Mouse (Mus musculus): ENCODE results near the gene Ifitm6.
A peak's percentile ranks its signal among the peaks of the same experiment; 100 is the strongest.
"Not testable (repeated sequence)": the region's sequence is repeated elsewhere in the genome, so short reads cannot be mapped to it uniquely, and the experiment has no call there.

Gene Ifitm6

DNA sequence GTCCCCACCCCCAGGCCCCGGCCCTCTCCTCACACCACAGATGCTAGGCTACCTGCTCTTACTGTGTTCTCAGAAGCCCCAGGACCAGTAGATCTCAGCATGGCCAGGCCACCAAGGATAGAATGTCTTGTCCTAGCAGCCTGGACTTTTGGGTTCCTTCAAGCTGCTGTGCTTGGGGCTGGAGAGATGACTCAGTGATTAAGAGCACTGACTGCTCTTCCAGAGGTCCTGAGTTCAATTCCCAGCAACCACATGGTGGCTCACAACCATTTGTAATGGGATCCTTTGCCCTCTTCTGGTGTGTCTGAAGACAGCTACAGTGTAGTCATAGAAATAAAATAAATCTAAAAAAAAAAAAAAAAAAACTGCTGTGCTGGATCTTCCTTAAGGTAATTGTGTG, at the start of gene Ifitm6:
TSS of gene Ifitm6 (minus strand) at position 101 of the 400 bp plus-strand sequence.
- not testable (repeated sequence) for DNase-seq

DNA sequence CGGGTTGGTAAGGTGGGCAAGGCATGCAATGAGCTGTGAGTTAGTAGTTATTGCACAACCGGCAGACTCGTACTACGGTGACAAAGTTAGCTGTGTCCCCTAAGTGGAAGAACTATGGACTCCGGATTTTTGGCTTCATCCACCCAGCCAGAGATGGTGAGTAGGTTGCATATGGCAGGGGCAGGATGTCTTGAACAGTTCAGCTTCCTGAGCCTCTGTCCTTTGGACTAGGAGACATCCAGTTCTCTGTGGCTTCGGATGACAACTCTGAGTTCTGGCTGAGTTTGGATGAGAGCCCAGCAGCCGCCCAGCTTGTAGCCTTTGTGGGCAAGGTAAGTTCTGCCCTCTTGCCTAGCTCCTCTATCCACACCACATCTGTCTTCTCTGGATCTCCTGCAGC, 46.9 kb upstream of the Ifitm6 start:
- no peak for DNase-seq

DNA sequence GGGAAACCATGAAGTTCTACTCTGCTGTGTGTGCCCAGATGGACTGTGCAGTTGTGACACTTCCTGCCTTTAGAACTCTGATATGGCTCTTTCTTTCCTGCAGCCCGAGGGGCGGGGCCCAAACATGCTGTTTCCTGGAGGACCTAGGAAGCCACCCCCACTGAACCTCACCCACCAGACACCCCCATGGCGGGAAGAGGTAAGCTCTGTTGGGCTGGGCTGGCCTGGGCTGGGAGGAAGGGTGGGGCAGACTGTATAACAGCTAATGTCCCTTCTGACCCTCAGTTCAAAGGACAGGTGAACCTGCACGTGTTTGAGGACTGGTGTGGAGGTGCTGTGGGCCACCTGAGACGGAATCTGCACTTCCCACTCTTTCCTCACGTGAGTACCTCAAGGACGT, 46.5 kb upstream of the Ifitm6 start:
- DNase-seq, result no peak

DNA sequence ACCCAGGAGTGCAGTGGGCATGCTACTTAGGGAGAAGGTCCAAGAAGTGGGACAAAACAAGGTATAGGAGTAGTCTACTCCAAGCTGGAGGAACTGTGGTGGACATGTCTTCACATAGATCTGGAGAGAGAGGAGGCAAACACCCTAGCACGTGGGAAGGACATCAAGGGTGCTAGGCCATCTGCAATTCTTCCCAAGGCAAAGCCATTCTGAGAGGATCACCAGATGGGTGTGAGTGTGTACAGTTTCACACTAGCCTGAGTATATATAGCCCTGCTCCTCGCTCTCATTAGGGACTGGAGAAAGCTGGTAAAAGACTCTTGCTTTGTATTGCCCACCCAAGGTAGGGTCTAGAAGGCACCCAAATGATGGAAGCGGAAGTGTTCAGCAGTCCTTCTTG, 45.6 kb upstream of the Ifitm6 start:
- no peak for DNase-seq

DNA sequence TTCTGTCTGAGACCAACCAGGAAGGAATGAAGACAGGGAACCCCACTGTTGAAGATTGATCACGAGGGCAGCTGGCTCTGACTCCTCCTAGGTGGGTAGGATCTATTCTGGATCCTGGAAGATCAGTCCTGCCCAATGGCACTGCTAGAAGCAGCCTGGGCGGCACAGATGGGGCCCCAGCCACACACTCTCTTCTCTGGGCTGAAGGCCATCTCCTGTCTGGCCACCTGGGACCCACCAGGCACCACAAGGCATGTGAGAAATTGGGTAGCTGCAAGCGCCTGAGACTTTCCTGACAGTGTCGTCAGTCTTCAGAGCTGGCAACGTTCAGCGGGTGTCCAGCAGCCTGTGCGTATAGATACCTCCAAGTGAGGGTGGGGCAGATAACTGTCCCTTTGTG, 44.8 kb upstream of the Ifitm6 start:
- peak; percentile 46 for DNase-seq

DNA sequence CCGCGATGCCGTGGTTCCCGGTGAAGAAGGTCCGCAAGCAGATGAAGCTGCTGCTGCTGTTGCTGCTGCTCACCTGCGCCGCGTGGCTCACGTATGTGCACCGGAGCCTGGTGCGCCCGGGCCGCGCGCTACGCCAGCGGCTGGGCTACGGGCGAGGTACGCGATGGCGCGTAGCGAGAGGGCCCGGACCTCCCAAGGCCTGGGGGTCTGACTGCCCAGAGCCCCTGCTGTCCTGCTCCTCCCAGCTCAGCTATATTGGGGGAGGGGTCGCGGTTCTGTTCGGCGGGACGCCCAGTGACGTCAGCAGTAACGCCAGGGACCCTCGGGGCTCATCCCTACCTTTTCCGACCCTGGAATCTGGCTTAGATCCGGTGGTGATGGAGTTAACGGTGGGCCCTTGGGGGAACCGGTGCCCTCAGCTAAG, 43.6 kb upstream of the Ifitm6 start:
- peak; percentile 53 for DNase-seq

DNA sequence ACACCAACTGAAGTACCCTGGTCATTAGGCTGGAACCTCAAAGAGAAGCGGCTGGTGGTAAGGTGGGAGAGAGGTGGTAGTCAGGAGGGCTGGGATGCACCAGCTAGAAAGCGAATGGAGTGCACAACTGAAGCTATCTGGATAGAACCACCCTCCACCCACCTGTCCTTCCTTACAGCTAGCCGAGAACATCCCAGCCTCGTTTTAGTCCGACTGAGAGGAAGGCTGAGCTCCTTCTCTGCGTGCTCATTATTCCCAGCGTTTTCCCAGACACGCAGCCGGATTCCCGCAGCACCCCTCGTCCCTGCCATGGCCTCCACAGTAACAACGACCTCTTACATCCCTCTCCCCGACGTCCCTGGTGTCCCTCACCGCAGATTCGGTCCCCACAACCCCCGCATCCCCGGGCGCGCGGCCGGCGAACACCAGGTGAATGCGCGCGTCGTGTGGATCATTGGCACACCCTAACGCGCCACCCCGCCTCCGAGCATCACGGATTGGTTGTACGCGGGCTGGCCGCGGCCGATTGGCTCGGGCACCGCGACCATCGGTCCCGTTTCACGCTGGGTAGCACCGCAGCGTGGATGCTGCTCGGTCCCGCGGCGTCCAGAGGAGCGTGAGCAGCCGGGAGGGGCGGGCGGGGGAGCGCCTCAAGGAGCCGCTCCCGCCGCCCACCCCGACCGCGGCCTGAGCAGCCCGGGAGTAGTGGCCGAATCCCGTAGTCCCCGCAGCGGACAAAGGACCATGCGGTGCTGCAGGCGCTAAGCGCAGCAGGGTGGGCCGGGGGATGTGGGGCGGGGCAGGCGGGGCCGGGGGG, 42.9 kb upstream of the Ifitm6 start, which contains the start of gene B4galnt4:
TSS of gene B4galnt4 (plus strand) at position 679 of the 817 bp plus-strand sequence.
- peak; percentile 91 for DNase-seq

DNA sequence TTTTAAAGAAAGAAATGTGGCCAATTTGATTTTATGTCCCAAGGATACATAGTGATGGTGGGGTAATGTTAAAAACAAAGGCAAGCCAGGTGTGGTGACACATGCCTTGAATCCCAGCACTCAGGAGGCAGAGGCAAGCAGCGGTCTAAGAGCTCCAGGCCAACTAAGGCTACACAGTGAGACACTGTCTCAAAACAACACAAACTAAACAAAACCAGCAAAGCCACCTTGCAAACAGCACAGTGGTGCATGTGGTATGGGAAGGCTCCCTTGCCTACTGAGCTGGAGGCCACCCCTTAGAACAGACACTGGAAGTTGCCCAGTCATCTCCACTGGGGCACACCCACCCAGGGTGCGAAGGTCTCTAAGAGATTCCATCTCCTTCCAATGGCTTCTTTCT, 42.2 kb upstream of the Ifitm6 start:
- DNase-seq, result peak; percentile 24

DNA sequence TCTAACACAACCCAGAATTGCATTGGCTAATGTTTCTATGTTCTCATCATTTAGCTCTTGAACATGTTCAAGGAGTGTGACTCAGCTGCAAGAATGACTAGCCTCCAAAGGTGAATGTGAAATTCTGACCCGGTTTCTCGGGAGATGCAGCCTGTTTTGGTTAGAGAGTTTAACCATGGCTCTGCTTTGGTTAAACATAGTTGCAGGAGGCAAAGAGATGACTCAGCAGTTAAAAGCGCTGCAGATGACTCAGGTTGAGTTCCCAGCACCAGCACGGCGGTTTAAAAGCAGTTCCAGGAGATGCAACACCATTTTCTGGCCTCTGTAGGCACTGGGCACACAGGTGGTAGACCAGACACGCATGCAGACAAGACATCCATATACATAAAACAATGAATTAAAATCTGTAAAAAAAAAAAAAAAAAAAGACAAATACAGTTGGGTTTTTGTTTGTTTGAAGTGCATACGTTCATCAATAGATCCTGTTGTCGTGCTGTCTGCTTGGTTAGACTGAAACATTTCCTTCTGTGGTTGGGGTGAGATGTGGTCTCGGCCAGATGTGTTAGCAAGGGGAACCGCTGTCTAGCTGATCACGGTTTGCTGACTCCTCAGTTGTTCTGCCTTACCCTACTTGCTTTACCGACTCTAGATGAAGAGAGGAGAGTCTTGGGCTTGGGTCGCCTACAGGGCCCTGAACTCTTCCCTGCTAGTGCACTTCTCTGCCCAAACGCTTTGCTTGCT, 41.0 kb upstream of the Ifitm6 start:
- no peak for DNase-seq

DNA sequence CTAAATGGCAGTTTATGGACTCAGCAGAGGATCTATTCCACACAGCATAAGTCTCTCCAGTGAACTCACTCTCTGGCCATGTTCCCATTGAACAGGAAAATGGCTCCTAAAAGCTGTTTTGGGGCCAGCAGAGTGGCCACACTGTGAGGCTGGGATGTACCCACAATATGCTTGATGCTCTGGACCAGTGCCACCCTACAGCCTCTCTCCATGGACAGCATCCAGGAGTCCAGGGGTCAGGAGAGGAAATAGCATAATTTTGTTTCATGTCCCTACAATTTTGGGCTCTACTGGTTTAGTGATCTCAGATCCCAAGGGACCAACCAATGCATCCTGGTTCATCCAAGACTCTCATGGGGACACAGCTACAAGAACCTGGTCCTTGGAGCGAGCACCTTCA, 39.8 kb upstream of the Ifitm6 start:
- DNase-seq, result no peak

DNA sequence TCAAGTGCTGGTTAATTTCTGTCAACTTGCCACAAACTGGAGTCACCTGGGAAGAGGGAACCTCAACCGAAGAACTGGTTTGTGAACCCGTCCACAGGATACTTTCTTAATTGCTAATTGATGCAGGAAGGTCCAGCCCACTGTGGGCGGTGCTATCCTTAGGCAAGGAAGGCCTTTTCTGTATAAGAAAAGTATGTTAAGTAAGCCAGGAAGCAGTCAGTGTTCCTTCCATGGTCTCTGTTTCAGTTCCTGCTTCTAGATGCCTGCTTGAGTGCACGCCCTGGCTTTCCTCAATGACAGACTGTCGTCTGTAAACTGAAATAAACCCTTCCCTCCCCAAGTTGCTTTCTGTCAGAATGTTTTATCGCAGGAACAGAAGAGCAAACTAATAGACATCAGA, 39.3 kb upstream of the Ifitm6 start:
- DNase-seq, result no peak

DNA sequence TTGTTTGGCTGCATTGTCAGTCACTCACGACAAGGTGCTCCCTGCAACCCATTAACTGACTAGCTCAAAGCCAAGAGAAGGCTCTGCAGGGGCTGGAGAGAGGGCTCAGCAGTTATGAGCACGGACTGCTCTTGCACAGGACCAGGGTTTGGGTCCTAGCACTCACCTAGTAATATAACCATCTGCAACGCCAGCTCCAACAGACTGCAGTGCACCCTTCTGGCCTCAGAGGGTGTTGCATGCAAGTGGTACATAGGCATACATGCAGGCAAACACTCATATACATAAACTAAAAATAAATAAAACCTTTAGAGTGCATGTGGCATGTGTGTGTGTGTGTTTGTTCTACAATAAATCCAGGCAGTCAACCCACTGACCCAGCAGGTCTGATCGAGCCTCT, 38.1 kb upstream of the Ifitm6 start:
- DNase-seq, result no peak

DNA sequence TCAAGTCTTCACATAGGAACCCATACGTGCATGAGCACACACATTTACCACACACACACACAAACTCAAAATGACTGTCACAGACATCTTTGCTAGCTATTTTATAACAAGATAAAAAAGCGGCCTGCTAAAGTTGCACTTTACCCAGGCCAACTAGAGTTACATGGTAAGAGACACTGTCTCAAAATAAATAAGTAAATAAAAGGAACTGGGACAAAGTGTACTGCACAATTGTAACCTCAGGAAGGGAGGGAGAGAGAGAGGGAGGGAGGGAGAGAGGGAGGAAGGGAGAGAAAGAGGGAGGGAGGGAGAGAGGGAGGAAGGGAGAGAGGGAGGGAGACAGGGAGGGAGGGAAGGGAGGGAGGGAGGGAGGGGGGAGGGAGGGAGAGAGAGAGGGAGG, 34.7 kb upstream of the Ifitm6 start:
- no peak for DNase-seq

DNA sequence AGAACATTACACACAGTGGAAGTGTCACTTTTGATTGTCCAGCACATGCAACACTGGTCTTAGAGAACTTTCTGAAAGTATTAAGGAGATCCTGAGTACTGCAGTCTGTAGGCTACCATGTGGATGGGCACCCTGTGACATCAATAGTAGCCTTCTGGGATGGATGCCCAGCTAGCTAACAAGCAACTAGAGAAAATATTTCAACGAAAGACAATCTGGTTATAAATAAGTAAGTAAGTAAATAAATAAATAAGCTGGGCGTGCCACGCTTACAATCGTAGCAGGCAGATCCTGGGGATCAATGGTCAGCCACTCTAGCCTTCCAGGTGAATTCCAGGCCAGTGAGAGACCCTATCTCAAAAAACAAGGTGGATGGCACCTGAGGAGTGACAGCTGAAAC, 34.3 kb upstream of the Ifitm6 start:
- no peak for DNase-seq

DNA sequence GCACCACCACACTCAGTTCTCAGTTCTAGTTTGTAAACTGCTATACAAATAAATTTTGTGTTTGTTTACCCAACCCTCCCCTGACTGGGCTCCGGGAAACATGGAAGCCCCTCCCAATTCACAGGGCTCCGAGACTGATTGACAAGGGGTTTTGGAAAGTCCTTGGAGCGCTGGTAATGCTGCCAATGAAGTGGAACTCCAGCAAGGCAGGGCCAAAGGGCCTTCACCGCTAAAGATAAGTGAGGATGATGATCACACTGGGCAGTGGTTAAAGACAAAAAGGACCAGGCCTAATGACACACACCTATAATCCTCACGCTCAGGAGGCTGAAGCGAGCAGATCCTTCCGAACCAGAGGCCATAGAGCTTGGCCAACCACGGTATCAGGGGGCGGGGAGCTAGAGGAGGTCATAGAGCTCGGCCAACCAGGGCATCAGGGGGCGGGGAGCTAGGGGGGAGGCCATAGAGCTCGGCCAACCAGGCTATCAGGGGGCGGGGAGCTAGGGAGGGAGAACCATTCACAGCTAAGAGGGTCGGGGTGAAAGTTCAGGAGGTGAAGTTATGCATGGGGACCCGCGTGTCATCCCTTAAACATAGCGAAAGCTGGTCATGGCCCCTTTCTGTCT, 33.4 kb upstream of the Ifitm6 start:
- no peak for DNase-seq

DNA sequence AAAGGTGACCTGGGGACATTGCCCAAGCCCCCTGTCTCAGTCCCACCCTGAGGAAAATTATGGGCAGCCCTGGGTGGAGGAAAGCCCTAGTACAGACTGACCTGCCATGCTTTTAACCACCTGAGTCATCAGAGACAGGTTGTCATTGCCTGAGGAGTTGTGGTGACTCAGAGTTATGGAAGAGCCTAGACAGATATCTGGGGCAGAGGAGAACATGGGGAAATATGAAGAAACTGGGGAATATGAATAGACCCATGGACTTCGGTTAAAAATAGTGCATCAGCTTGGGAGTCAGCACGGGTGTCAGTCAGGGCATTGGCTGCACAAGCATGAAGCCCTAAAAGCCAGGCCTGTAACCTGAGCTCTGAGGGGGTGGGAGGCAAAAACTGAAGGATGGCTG, 31.6 kb upstream of the Ifitm6 start:
- no peak for DNase-seq

DNA sequence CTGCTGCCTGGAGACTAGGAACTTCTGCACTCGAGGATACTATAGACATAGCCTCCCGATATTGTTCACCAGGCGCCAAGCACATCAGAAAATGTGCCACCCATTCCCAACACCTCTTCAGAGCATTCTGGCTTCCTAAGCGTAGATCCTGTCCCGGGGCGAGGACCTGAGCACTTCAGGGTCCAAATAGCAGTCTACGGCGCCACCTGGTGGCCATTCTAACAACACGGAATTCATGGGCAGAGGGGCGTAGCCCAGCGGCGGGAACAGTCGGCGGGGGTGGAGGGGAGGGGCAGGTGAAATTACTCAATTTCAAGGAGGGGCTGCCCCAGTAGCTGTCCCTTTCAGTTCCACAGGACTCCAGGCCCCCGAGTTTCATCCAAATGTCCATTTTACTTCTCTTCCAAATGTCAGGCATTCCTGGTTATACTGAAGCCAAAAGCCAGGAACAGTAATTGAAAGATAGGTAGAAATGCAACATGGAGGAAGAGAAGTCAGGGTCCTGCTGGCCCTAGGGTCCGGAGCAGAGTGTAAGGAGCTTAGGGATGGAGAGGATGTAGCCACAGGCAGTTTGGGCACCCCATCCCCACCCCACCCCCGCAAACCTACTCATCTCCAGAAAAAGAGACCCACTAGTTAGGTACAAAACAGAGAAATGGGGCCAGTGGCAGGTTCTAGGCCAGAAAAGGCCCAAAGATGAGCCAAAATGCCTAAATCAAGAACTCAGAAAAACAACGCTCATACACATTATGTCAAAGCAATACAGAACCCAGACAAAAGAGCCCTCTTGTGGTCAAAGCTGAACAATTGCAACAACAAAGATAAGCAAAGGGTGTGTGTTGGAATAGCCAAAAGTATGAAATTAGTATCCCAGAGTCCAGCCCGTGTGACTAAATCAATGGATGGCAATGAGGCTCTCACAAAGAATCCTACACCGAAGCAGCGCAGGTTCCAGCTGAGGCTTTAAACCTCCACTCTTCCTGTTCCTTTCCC, 30.8 kb upstream of the Ifitm6 start:
- DNase-seq, result peak; percentile 90

DNA sequence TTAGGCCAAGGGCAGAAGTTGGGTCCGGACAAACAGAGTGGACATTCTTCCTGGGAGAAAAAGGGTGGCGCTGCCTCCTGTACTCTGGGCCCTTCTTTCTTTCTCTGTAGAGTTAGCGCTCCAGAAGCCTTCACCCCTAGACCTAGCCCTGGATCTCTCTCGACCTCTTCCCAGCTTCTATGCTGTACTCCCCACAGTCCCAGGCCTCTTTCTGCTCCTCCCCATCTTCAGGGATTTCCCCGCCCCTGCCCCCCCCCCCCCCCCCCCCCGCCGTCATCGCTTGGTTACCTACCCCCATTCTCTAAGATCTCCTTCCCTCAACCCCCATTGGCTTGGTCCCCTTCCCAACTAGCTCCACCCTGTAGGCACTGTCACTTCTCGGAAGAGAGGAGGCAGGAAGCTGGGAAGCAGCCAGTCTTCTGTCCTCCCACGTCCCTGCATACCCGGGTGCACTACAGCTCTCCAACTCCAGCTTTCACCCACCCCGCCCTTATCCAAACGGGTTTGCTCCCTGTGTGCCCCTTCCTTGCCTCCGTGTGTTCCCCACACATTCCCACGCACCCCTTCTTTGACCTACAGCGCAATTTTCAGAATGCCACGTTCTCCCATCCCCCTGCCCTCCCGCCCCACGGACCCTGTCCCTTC, 30.0 kb upstream of the Ifitm6 start:
- DNase-seq, result peak; percentile 45

DNA sequence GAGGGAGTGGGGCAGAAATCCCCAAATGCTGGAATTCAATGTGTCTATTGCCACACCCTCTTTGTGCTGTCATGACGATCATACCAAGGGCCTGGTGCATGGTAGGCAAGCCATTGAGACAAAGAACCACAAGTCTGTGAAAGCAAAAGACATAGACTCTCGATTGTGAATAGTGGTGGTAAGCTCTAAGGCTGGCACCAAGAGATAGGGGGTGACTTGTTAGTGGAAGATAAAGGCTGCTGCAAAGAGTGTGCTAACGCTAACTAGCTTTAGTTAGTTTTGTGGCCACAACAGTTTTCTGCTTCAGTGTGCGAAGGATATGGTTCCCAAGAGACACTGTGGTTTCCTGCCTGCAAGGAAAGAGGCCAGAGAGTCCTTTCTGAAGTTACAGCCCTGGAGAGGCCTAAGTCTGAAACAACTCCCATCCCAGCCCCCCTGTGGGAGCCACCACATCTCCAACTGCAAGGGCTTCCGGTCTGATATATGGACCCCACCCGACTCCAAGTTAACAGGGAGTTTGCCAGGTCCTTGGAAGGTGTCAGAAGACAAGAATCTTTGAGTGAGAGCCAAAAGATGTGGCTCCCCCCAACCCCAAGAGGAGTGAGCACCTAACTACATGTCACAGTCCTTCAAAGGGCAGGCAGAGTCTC, 29.3 kb upstream of the Ifitm6 start:
- no peak for DNase-seq

DNA sequence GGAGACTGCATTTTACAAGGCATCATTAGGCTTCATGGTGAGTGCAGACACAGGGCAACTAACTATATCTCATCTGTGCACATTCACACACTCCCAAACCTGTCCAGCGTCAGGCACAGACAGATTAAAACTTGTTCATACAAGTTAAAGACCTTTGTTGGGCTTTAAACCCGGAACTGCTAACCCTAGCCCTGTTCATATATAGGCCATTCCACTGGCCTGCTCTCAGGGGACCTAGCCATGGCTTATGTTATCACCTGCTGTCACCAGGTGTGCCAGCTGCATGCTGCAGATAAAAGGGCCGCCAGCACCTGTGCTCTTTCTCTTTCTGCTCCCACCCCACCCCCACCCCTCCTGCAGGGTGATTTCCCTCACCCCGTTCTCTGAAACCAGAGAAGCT, 24.8 kb upstream of the Ifitm6 start:
- no peak for DNase-seq

DNA sequence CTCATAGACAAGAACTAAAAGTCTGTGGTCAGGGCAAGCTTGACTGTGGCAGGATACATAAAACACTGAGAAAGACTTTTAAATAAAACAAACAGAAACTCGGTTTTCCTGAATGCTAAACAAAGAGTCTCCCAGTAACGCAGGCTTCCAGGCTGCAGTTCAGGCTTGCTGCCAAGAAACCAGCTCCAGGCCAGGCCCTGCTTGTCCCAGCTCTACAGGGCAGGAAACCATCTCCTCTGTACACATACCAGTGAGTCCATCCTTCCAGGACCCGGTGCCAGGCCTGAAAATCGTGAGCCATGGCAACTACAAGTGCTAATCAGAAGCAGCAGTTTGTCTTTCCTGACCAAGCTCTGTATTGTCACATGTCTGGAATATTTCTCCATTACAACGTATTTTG, 23.9 kb upstream of the Ifitm6 start:
- peak; percentile 34 for DNase-seq
